Mouse (Mus musculus) ovary, postnatal 14 days (tissue): Measurements from ENCODE around the gene Prdx2.

Source experiments
- DNase-seq: peaks from one replicate; pipeline ENCODE4 v3.0.0; 2022; ENCODE audit warnings: low spot score

Prdx2 gene

DNA sequence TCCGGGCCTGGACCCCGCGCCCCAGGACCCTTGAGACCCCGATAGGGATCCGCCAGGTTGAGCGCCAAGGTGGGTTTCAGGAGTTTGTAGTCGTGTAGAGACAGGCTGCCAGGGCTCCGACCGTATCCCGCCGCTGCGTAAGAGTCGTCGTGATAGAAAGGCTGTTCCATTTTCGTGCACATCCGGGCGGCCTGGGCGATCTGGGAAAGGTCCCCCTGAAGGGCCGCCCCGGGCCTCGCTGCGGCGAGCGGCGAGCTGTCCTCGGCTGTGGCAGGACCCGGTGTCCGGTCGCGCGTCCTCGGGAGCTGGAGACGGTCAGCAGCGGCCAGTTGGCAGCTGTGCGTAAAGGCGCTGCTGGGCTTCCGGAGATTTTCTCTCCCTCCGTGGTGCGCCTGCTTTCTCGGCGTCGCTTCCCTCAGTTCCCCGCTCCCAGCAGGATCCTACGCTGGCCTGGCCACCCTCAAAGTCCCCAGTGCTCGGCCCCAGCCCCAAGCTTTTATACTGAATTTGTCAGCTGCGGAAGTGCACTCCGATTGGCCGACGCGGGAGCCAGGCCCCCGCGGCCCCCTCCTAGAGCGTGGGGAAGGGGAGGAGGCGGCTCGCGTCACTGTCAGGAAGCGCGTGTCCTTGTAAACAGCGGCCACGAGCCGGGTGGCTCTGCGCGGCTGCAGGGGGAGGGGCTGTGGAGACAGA lies 9.0 kb downstream of the Prdx2 start, which contains the start of gene Junb:
Gene Junb, minus strand, starts transcription at position 471 of the 693 bp plus-strand sequence.
- DNase-seq: peak; percentile 82

- peak; percentile 79 for DNase-seq
Measured at GRCm38 (mm10) chr8:84979599-84980421, 10.4 kb downstream of the Prdx2 start.

- no peak for DNase-seq
Measured at GRCm38 (mm10) chr8:84980622-84981358, 11.4 kb downstream of the Prdx2 start.

DNA sequence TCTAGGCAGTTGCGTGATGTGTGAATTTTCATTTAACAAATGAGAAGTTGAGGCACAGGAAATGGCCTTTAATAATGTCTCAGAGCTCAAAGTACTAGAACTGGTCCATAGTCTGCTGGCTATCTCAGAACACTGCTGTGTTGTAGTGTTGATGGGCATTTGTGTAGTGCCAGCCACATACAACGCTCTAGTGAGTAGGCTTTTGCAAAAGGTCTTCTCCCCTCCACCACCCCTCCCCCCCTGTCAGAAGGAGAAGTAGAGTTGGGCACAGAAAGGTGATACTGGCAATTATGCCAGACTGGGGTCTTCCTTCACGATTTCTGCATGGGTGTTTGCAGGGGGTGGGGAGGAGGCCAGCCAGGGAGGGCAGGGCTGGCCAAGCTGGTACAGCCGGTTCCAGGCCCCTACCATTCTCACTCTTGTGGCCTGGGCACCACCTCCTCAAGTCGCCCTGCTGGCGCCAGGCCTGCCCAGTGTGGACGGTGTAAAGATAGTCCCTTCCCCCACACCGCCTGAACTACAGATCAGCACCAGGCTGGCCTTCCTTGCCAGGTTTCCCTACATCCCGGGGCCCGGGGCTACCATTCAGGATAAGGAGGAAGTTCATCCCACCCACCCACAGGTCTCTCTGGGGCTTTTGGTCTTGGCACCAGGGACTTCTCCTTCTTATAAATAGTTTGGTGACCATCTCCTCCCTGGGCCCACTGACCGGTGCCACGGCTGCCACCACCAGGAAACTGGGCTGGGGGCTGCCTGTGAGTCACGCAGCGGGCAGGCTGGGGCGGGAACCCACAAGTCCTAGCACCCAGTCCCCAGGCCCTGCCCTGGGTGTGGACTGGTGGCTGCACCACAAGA lies 12.5 kb downstream of the Prdx2 start:
- no peak for DNase-seq

- DNase-seq: no peak
Measured at GRCm38 (mm10) chr8:84982499-84983011, 13.2 kb downstream of the Prdx2 start.

DNA sequence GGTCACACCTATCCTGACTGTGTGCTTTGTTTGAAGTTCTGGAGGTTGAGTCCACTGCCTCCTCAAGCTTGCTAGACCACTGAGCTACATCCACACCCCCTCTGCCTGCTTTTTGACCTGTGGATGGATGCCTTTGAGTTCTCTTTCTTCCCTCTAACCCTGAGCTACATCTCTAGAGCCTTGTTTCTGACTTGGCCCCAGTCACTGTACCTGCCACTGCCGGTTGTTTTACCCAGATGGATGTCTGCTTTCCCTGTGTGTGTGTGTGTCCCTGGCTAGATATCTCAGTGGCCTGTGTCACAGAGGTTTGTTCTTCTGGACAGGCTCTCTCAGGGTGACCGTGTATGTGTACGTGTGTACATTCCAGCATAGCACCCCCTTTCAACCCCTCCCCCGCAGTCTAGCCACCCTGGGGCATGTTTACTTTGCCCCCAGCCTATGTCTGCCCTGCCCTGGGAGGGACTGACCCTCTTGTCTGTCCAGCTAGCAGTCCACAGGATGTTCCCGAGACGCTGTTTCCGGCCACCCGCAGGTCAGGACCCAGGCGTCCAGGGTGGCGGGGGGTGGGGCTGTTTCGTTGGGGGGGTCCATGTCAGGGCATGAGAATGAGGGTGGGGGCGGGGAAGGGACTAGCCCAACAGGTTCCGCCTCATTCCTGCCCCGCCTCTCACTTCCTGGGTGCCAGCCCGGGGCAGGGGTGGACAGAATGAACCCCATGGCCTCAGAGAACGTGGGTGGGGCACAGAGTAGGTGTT lies 15.1 kb downstream of the Prdx2 start:
- no peak for DNase-seq

- DNase-seq: no peak
Measured at GRCm38 (mm10) chr8:84985049-84985683, 15.8 kb downstream of the Prdx2 start.

DNA sequence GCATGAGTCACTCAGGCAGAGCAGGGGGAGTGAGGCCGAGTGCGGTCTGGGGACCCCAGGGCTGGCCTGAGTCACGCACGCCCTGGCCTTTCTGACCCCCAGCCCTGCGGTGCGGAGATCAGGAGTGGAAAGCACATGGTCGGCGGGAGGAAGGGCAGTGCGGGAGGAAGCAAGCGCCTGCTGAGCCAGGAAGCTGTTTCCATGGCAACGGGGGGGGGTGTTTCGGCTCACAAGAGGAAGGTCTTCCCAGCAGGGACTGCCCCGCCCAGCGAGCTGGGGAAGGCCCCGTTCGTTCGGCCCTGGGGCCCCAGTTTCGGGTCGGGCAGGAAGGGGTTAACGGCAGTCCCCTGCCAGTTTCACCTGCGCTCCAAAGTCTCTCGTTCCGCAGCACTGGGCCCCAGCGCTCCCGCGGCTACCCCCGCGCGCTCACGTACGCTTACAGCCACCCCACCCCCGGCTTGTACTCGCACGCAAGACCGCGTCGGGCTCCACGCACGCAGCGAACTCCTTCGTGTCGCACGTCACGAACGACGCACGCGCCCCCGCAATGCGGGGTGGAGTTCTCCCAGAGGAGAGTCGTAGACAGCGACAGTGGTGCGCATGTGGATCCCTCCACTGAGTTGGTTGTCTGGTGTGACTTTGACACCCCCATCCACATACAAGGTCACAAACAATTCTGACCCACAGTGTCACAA lies 16.4 kb downstream of the Prdx2 start:
- no peak for DNase-seq

DNA sequence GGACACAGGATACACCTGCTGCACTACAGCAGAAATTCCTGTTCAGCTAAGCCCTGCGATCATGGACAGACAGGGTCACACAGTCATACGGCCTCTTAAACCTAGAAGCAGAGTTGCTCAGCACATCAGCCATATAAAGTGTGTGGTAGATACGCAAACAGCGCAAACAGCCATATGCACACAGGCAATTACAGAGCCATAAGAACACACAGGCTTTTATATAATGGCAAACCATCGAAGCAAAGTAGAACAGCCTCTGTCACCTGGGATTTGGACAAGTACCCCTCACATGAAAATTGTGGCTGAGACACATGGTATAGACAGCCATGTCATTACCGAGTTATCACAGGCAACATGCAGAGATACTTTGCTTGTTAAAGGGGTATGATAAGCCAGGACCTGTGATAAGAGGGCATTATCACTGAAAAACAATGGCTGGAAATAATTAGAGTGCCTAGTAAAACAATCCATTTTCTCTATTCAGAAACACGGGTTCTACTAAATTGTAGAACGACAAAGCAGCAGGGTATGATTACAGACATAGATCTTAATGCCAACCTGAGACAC lies 17.1 kb downstream of the Prdx2 start:
- DNase-seq: no peak

DNA sequence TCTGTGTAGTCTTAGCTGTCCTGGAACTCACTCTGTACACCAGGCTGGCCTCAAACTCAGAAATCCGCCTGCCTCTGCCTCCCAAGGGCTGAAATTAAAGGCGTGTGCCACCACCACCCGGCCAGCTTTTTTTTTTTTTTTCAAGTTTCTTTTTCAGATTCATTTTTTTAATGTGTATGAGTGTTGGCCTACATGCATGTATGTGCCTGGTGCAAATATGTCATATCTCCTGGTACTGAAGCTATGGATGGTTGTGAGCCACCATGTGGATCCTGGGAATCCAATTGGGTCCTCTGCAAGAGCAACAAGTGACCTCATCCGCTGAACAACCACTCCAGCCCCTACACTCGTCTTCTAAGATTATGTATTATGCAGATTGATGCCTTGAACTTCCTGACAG lies 18.0 kb downstream of the Prdx2 start:
- DNase-seq: no peak

DNA sequence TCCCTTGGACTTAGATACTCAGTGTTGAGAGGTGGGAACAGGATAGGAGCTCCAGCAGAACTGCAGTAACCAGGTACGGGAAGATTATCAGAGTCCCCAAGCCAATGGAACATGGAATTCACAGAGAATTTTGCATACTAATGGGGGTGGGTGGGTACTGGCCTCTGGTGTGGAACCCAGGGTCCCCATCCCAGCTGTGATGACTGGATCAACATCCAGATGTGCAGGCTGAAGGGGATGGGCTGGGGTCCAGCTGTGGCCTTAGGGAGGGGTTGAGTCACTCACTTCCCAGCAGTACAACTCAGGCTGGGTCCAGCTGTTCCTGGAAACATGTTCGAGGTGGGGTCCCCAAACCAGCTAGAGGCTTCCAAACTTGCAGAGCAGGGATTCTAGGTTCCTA lies 18.5 kb downstream of the Prdx2 start:
- DNase-seq: no peak

DNA sequence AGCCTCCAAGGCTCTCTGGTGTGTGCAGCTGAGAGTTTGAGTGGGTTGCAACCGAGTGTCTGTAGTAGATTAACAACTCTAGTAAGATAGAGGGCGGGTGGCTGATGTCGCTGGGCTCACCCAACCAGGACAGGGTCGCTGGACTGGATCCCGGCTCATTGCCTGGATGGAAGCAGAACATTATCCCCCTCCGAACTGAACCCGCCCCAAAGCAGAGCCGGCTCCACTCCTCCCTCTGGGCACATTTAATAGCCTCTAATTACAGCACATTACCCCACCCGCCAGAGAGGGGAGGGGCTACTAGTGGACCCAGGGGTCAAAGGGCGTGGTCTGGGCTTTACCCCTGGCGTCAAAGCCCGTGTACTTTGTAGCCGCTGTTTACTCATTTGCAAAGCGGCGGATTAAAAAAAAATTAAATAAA lies 19.9 kb downstream of the Prdx2 start:
- no peak for DNase-seq

DNA sequence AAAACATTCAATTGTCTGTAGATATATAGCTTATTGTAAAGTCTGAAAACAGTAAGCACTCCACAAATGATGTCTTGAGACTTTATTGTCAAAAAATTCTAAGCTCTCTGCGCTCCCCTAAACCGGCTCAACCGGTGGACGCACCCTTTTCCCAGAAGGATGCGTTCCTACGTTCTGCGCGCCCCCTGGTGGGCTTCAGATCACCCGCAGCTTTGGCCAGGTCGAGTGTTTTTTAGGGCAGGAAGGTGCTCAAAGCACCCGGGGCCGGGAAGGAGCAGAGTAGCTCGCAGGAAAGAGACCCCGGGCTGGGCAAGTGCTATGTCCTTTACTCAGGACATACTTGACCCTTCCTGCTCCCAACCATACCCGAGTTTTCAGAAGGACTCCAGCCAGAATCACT lies 20.4 kb downstream of the Prdx2 start:
- DNase-seq: peak; percentile 92

- peak; percentile 94 for DNase-seq
Measured at GRCm38 (mm10) chr8:84990349-84990748, 21.0 kb downstream of the Prdx2 start, which contains the start of gene Hook2. Gene Hook2, plus strand, starts transcription at chr8:84990603.

- DNase-seq: no peak
Measured at GRCm38 (mm10) chr8:84990836-84991235, 21.4 kb downstream of the Prdx2 start.

DNA sequence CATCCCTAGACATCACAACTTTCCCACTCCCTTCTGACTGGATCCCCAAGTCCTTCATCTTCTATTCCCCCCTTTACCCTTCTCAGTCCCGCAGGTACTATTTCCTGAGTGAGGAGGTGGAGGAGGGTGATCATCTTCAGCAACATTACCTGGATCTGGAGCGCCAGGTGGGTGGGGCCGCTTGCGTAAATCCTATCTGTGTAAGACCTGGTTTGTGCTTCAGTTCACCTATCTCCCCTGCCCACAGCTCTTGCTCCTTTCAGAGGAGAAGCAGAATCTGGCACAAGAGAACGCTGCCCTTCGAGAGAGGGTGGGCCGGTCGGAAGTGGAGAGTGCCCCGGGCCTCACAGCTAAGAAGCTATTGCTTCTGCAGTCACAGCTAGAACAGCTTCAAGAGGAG lies 25.0 kb downstream of the Prdx2 start:
- DNase-seq: no peak

- DNase-seq: no peak
Measured at GRCm38 (mm10) chr8:84995680-84996079, 26.3 kb downstream of the Prdx2 start.

GRCm38 (mm10) chr8:84996978-84997377 lies 27.6 kb downstream of the Prdx2 start:
- DNase-seq: no peak

DNA sequence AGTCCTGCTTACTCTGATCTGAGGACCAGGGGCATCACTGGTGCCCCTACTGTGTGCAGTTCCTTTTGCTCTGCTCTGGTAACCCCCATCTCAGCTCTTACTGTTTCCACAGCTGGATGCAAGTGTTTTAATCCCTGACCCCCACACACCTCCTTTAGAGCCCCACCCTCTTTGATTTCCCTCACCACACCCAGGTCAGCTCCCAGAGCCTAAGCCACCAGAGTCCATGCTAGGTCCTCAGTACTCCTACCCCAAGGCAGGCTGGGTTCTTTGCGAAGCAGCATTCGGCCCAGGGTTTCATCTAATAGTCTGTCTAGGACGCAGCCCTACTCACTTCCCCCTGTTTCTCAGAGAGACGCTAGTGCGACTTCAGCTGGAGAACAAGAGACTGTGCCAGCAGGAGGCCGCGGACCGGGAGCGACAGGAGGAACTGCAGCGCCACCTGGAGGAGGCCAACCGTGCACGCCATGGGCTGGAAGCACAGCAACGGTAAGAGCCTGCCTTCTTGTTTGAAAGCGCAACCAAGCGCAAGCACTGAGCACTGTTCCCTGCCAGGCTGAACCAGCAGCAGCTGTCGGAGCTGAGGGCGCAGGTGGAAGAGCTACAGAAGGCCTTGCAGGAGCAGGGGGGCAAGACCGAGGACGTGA lies 28.4 kb downstream of the Prdx2 start:
- peak; percentile 78 for DNase-seq
